Comparison of ENCODE assay signal across 8 mouse cellular contexts in genomic region chr8:125558109-125559065, GRCm38 (mm10). TPM values are rescaled to one million over a fixed set of nuclear protein-coding genes. Genes with fewer than 3 reads are reported as not detected.
DNase-seq lines count a peak whose midpoint lies in the region; ATAC-seq and TF ChIP-seq lines count a peak whose summit lies in the region.

No protein-coding gene starts in this region.

- no peaks in the 10 kb centered on the region for H3K36me3 ChIP-seq in C2C12 (ENCODE audit: control insufficient read depth, insufficient read depth)
- H3K36me3 ChIP-seq in forebrain, embryonic 16.5 days (ENCODE audit: control insufficient read depth, insufficient read depth), result no peaks in the 10 kb centered on the region
- H3K36me3 ChIP-seq in liver, embryonic 16.5 days (ENCODE audit: control insufficient read depth, insufficient read depth), result no peaks in the 10 kb centered on the region
- no peaks in the 10 kb centered on the region for H3K36me3 ChIP-seq in neural tube, embryonic 13.5 days
- H3K36me3 ChIP-seq in stomach, embryonic 16.5 days (ENCODE audit: control insufficient read depth, insufficient read depth, low read length), result no peaks in the 10 kb centered on the region

- H3K4me2 ChIP-seq in forebrain, embryonic 16.5 days (ENCODE audit: low read length), result peak overlapping the region; percentile 49
- peak overlapping the region; percentile 30; the same call in 1 of the 2 replicates for H3K4me2 ChIP-seq in liver, embryonic 16.5 days (ENCODE audit: low read depth, low read length)
- H3K4me2 ChIP-seq in neural tube, embryonic 13.5 days, result peak overlapping the region; percentile 44
- peak overlapping the region; percentile 37 for H3K4me2 ChIP-seq in stomach, embryonic 16.5 days (ENCODE audit: low read depth, low read length)

- peaks cover 12% of the 10 kb centered on the region for H3K79me2 ChIP-seq in C2C12 (ENCODE audit: control insufficient read depth, insufficient read depth)

- H3K4me1 ChIP-seq in bone marrow macrophage, adult 2 months (ENCODE audit: control insufficient read depth, insufficient read depth, low read length), result peaks cover 54% of the 10 kb centered on the region
- peaks cover 52% of the 10 kb centered on the region for H3K4me1 ChIP-seq in forebrain, embryonic 16.5 days (replicated peaks; ENCODE audit: control insufficient read depth, insufficient read depth, low read length)
- H3K4me1 ChIP-seq in liver, embryonic 16.5 days (ENCODE audit: control insufficient read depth, low read depth, low read length), result peaks cover 8% of the 10 kb centered on the region
- H3K4me1 ChIP-seq in neural tube, embryonic 13.5 days (replicated peaks), result peaks cover 69% of the 10 kb centered on the region
- peaks cover 61% of the 10 kb centered on the region for H3K4me1 ChIP-seq in stomach, embryonic 16.5 days (ENCODE audit: control insufficient read depth, insufficient read depth, low read length)

- WGBS in forebrain, embryonic 16.5 days, result 13% methylated on average over 23 of the region's 23 CpGs
- WGBS in liver, embryonic 16.5 days (ENCODE audit: insufficient replicate concordance), result 14% methylated on average over 23 of the region's 23 CpGs
- WGBS in neural tube, embryonic 13.5 days, result 21% methylated on average over 23 of the region's 23 CpGs
- 18% methylated on average over 23 of the region's 23 CpGs for WGBS in stomach, embryonic 16.5 days

- no peak for TF ChIP-seq POLR2A in bone marrow macrophage, adult 2 months (IDR thresholded peaks at IDR 0.05; ENCODE audit: borderline replicate concordance, low read depth, low read length)

- intact Hi-C loops in heart, postnatal 25 days (cut with DNase I), result no loop called here

- H3K79me3 ChIP-seq in C2C12 (ENCODE audit: low read depth), result peaks cover 2% of the 10 kb centered on the region

- H3K9me3 ChIP-seq in forebrain, embryonic 16.5 days (ENCODE audit: control insufficient read depth, low read length), result no peaks in the 10 kb centered on the region
- no peaks in the 10 kb centered on the region for H3K9me3 ChIP-seq in liver, embryonic 16.5 days (replicated peaks; ENCODE audit: control insufficient read depth, low read length)
- no peaks in the 10 kb centered on the region for H3K9me3 ChIP-seq in neural tube, embryonic 13.5 days
- no peaks in the 10 kb centered on the region for H3K9me3 ChIP-seq in stomach, embryonic 16.5 days (replicated peaks; ENCODE audit: control insufficient read depth, low read length)

- no peak overlapping the region for H3K4me3 ChIP-seq in C2C12 (ENCODE audit: insufficient read depth, poor library complexity, severe bottlenecking)
- peak overlapping the region; percentile 48 for H3K4me3 ChIP-seq in bone marrow macrophage, adult 2 months (ENCODE audit: insufficient read depth, low read length)
- peak overlapping the region; percentile 22 for H3K4me3 ChIP-seq in forebrain, embryonic 16.5 days (replicated peaks; ENCODE audit: low read length)
- H3K4me3 ChIP-seq in liver, embryonic 16.5 days (ENCODE audit: low read depth, low read length), result 0 out of 2 replicates have a peak overlapping the region, but pooled peaks have one; percentile 12
- H3K4me3 ChIP-seq in neural tube, embryonic 13.5 days, result 0 out of 2 replicates have a peak overlapping the region, but pooled peaks have one; percentile 8
- H3K4me3 ChIP-seq in stomach, embryonic 16.5 days (replicated peaks; ENCODE audit: low read length), result 0 out of 2 replicates have a peak overlapping the region, but pooled peaks have one; percentile 0

- H3K27ac ChIP-seq in bone marrow macrophage, adult 2 months (ENCODE audit: insufficient read depth, low read depth, low read length), result peak overlapping the region; percentile 31
- H3K27ac ChIP-seq in forebrain, embryonic 16.5 days (ENCODE audit: low read length), result peak overlapping the region; percentile 97
- H3K27ac ChIP-seq in liver, embryonic 16.5 days (ENCODE audit: low read length), result peak overlapping the region; percentile 52; the same call in 1 of the 2 replicates
- H3K27ac ChIP-seq in neural tube, embryonic 13.5 days (replicated peaks), result peak overlapping the region; percentile 76
- peak overlapping the region; percentile 85 for H3K27ac ChIP-seq in stomach, embryonic 16.5 days (ENCODE audit: low read length)

- no peak overlapping the region for H3ac ChIP-seq in C2C12 (ENCODE audit: control insufficient read depth, insufficient read length, low read depth)

- no peak for TF ChIP-seq CTCF in C2C12 (IDR thresholded peaks at IDR 0.05; ENCODE audit: control insufficient read depth, insufficient read depth, insufficient read length)
- no peak for TF ChIP-seq CTCF in bone marrow macrophage, adult 2 months (IDR thresholded peaks at IDR 0.05; ENCODE audit: low read depth, low read length)

- H3K9ac ChIP-seq in forebrain, embryonic 16.5 days (replicated peaks; ENCODE audit: low read depth, low read length), result peak overlapping the region; percentile 42
- no peak overlapping the region for H3K9ac ChIP-seq in liver, embryonic 16.5 days (ENCODE audit: low read depth, low read length)
- H3K9ac ChIP-seq in neural tube, embryonic 13.5 days, result peak overlapping the region; percentile 58
- peak overlapping the region; percentile 8 for H3K9ac ChIP-seq in stomach, embryonic 16.5 days (ENCODE audit: low read length)

- ATAC-seq in forebrain, embryonic 16.5 days, result peak; percentile 92
- ATAC-seq in liver, embryonic 16.5 days (ENCODE audit: low read depth), result peak; percentile 47
- peak; percentile 66 for ATAC-seq in neural tube, embryonic 13.5 days (ENCODE audit: low read depth)
- peak; percentile 70 for ATAC-seq in stomach, embryonic 16.5 days (ENCODE audit: insufficient read depth, low FRiP score)

- DNase-seq in heart, postnatal 25 days (ENCODE audit: low spot score), result peak; percentile 75
- DNase-seq in layer of hippocampus, adult 18-20 months (ENCODE audit: low spot score in 2 of 2), result peak; percentile 85 to 90

- H3K27me3 ChIP-seq in C2C12 (ENCODE audit: control insufficient read depth, insufficient read depth, insufficient read length), result no peaks in the 10 kb centered on the region
- no peaks in the 10 kb centered on the region for H3K27me3 ChIP-seq in forebrain, embryonic 16.5 days (replicated peaks; ENCODE audit: control insufficient read depth, insufficient read depth, low read length)
- no peaks in the 10 kb centered on the region for H3K27me3 ChIP-seq in liver, embryonic 16.5 days (ENCODE audit: control insufficient read depth, insufficient read depth, low read depth, low read length)
- H3K27me3 ChIP-seq in neural tube, embryonic 13.5 days, result peaks cover 16% of the 10 kb centered on the region; the same call in 1 of the 2 replicates
- no peaks in the 10 kb centered on the region for H3K27me3 ChIP-seq in stomach, embryonic 16.5 days (ENCODE audit: control insufficient read depth, insufficient read depth, low read length)

TF ChIP-seq in C2C12, 6 proteins besides CTCF, POLR2A, EP300 and RAD21:
- peak; percentile 34 for TF ChIP-seq CEBPB (IDR thresholded peaks at IDR 0.05; ENCODE audit: low read depth)
- TF ChIP-seq MYOG (IDR thresholded peaks at IDR 0.05; ENCODE audit: control insufficient read depth, extremely low read depth, insufficient read length), result no peak

RNA-seq across cellular contexts. Expression of gene Sipa1l2, which starts 11.2 kb away (rescaled TPM):
- polyA plus RNA-seq in C2C12 (2012; fragmentation: generic; extraction: Trizol), result 6.5 TPM
- polyA plus RNA-seq in bone marrow macrophage, adult 2 months (2012; ENCODE audit: insufficient read depth, insufficient read length, missing spikeins), result 7.1 and 9.1 TPM in 2 replicates
- polyA plus RNA-seq in forebrain, embryonic 16.5 days (2015; fragmentation: Nextera tagmentation; extraction: Ambion mirVana), result 32.8 and 33.4 TPM in 2 replicates
- total RNA-seq in heart, postnatal 25 days (2021), result 10 to 100 TPM; 43.7 to 44.8 TPM
- total RNA-seq in layer of hippocampus, adult 18-20 months (2021), result 10 to 100 TPM; 62.3 to 68.6 TPM
- 0.83 and 1.1 TPM in 2 replicates for polyA plus RNA-seq in liver, embryonic 16.5 days (2015; fragmentation: Nextera tagmentation; extraction: Ambion mirVana)
- 19.7 and 22.9 TPM in 2 replicates for polyA plus RNA-seq in neural tube, embryonic 13.5 days (2015; fragmentation: Nextera tagmentation; extraction: Ambion mirVana)
- polyA plus RNA-seq in stomach, embryonic 16.5 days (2015; fragmentation: Nextera tagmentation; extraction: Ambion mirVana), result 8.6 and 9.3 TPM in 2 replicates

Comparison
In these comparisons a context has a peak if more than half of its experiments do, and no peak if none do; other contexts are left out.
1. H3K27ac ChIP-seq: peak in every context shown above with its lines; median percentile 97 in forebrain, embryonic 16.5 days; 85 in stomach, embryonic 16.5 days; 76 in neural tube, embryonic 13.5 days; 52 in liver, embryonic 16.5 days; 31 in bone marrow macrophage, adult 2 months.